Mouse (Mus musculus) thymus, postnatal 4 days (tissue): ENCODE data around the gene Gm17654.
"Not testable (repeated sequence)": the region's sequence is repeated elsewhere in the genome, so short reads cannot be mapped to it uniquely, and the experiment has no call there.

Experiments used
- DNase-seq: peaks from one replicate; pipeline ENCODE4 v3.0.0; 2021

Gene Gm17654

GRCm38 (mm10) chr14:43579046-43579445, at the start of gene Gm17654:
TSS of gene Gm17654 (minus strand) at chr14:43579146.
- DNase-seq: not testable (repeated sequence)

GRCm38 (mm10) chr14:43607913-43608312, 29.0 kb upstream of the Gm17654 start, which contains the start of gene Gm10375:
TSS of gene Gm10375 (minus strand) at chr14:43608013.
- not testable (repeated sequence) for DNase-seq

DNA sequence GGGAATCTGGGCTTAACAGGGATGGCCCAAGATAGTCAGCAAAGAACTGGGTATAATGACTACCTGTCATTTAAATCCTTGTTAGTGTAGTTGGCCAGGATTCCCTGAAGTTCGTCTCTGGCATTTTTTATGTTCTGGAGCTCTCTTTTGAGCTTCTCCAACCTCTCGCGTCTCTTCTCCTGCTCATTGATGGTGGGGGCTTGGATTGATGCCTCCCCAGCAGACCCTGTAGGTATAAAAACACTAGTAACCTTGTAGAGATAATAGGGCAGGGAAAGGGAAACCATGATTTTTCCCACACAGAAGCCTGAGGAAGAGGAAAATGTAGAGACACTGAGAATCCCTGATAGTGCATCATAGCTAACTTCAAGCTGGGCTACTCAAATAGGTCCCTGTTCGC, 977 bp downstream of the Gm17654 start:
- DNase-seq: not testable (repeated sequence)

- DNase-seq: not testable (repeated sequence)
Measured at GRCm38 (mm10) chr14:43552271-43552670, 26.7 kb downstream of the Gm17654 start.

- not testable (repeated sequence) for DNase-seq
Measured at GRCm38 (mm10) chr14:43546281-43546680, 32.7 kb downstream of the Gm17654 start.

GRCm38 (mm10) chr14:43543276-43543675, 35.7 kb downstream of the Gm17654 start, which contains the start of gene Gm5799:
TSS of gene Gm5799 (plus strand) at chr14:43543576.
- DNase-seq: not testable (repeated sequence)

GRCm38 (mm10) chr14:43538144-43538543, 40.8 kb downstream of the Gm17654 start:
- peak; percentile 7 for DNase-seq

GRCm38 (mm10) chr14:43532387-43532786, 46.6 kb downstream of the Gm17654 start:
- peak; percentile 9 for DNase-seq

DNA sequence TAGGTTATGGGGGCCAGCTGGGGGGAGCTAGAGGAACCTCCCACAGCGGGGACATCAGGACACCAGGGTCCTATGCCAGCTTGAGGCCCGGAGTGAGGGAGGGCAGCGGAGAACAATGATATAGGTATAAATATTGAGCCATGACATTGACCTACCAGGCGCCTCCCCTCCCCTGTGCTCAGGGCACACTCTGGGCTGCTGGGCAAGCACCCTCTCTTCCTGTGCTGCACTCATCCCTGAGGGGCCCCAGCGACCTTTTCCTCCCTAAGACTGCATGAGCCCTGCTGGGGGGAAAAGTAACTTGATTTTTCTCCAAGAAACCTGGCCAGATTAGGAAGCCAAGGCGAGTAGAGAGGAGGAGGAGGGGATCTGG, 46.9 kb downstream of the Gm17654 start:
- not testable (repeated sequence) for DNase-seq

DNA sequence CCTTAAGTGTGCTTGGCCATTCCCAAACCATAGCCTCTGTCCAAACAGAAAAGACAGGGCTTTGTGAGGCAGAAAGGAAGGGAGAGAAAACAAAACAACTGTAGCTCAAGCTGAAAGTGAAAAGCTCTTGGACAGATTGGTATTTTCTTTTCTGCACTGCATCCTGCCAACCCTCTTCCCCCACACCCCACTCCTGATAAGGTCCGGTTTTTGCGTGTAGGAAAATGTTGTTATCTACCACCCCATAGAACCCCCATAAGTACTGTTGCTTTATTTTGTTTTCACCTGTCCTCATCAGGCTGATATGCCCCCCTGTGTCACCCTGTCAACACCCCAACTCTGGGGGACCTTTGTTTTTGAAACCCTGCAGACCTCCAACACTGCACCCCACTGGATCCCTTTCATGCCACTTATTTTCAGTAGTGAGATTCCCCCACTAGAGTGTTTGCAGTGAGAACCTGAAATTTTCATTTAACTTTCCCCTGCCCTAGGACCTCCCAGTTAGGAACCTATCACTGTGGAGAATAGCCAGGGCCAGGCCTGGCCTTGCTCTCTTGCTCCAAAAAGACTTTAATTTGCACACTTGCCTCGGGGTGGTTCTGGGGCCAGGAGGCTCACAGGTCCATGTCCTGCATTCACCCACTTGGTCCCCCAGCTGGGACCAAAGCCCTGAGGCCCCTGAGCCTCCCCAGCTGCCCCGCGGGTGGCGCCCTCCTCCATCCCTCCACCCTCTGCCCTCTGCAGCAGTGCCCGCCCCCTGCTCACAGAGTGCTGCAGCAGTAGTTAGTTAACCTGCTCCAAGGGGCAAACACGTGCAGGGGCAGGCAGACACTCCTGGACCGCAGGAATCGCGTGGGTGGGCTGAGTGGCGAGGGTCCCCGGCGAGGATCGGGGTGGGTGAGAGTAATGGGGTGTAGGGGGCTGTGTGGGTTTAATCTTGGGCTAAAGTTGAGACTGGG, 47.6 kb downstream of the Gm17654 start:
- DNase-seq: not testable (repeated sequence)
